Mouse (Mus musculus): ENCODE measurements at regions not wholly inside any gene's neighbourhood (a gene's known extent, or its start where the extent isn't known, plus 50 kb on each side); places are given as distances from the start of the nearest gene placed in this dataset.

GRCm38 (mm10) chr1:76559441-76559840 is 955.4 kb downstream of the Epha4 start:
- WGBS, result 86% methylated on average over 7 of the region's 7 CpGs

GRCm38 (mm10) chr1:76575487-76575886 is 939.4 kb downstream of the Epha4 start:
- TF ChIP-seq POLR2A (IDR thresholded peaks at IDR 0.05; ENCODE audit: low read depth, low read length) (no peak), CTCF (IDR thresholded peaks at IDR 0.05; ENCODE audit: extremely low read depth, insufficient read depth, insufficient read length, insufficient replicate concordance) (no peak)
- Histone ChIP-seq H3K27ac (ENCODE audit: insufficient read depth, low read length) (no peak overlapping the region), H3K36me3 (ENCODE audit: control insufficient read depth, insufficient read depth, low read length) (no peaks in the 10 kb centered on the region), H3K4me1 (ENCODE audit: control insufficient read depth, insufficient read depth, insufficient read length) (no peaks in the 10 kb centered on the region), H3K27me3 (ENCODE audit: control insufficient read depth, insufficient read depth, low read length) (no peaks in the 10 kb centered on the region), H3K4me3 (ENCODE audit: extremely low read depth, insufficient read depth, insufficient read length) (no peak overlapping the region)
- no peak for DNase-seq (ENCODE audit: low read depth in 1 of 2, low spot score in 2 of 2)
- 78% methylated on average over 5 of the region's 5 CpGs for WGBS

More at GRCm38 (mm10) chr1:76559441-76559840, 955.4 kb downstream of the Epha4 start:
- TF ChIP-seq POLR2A (IDR thresholded peaks at IDR 0.05; ENCODE audit: low read depth, low read length), result no peak
- no peak for TF ChIP-seq CTCF (IDR thresholded peaks at IDR 0.05; ENCODE audit: extremely low read depth, insufficient read depth, insufficient read length, insufficient replicate concordance)
- Histone ChIP-seq H3K4me3 (ENCODE audit: extremely low read depth, insufficient read depth, insufficient read length) (no peak overlapping the region), H3K4me1 (ENCODE audit: control insufficient read depth, insufficient read depth, insufficient read length) (no peaks in the 10 kb centered on the region), H3K27ac (ENCODE audit: insufficient read depth, low read length) (no peak overlapping the region), H3K36me3 (ENCODE audit: control insufficient read depth, insufficient read depth, low read length) (no peaks in the 10 kb centered on the region), H3K27me3 (ENCODE audit: control insufficient read depth, insufficient read depth, low read length) (no peaks in the 10 kb centered on the region)
- DNase-seq (ENCODE audit: low read depth in 1 of 2, low spot score in 2 of 2), result no peak

GRCm38 (mm10) chr1:76585921-76586320 is 929.0 kb downstream of the Epha4 start:
- Histone ChIP-seq H3K27me3 (ENCODE audit: control insufficient read depth, insufficient read depth, low read length) (no peaks in the 10 kb centered on the region), H3K4me1 (ENCODE audit: control insufficient read depth, insufficient read depth, insufficient read length) (no peaks in the 10 kb centered on the region), H3K4me3 (ENCODE audit: extremely low read depth, insufficient read depth, insufficient read length) (no peak overlapping the region), H3K27ac (ENCODE audit: insufficient read depth, low read length) (no peak overlapping the region), H3K36me3 (ENCODE audit: control insufficient read depth, insufficient read depth, low read length) (no peaks in the 10 kb centered on the region)
- TF ChIP-seq CTCF (IDR thresholded peaks at IDR 0.05; ENCODE audit: extremely low read depth, insufficient read depth, insufficient read length, insufficient replicate concordance), result no peak
- no peak for TF ChIP-seq POLR2A (IDR thresholded peaks at IDR 0.05; ENCODE audit: low read depth, low read length)
- DNase-seq (ENCODE audit: low read depth in 1 of 2, low spot score in 2 of 2), result no peak
- 94% methylated on average over 2 of the region's 2 CpGs for WGBS

GRCm38 (mm10) chr1:76625831-76626230 is 889.1 kb downstream of the Epha4 start:
- no peaks in the 10 kb centered on the region for H3K27me3 ChIP-seq (ENCODE audit: control insufficient read depth, insufficient read depth, low read length)
- no peak overlapping the region for H3K4me3 ChIP-seq (ENCODE audit: extremely low read depth, insufficient read depth, insufficient read length)
- 96% methylated on average over 3 of the region's 3 CpGs for WGBS
- no peaks in the 10 kb centered on the region for H3K4me1 ChIP-seq (ENCODE audit: control insufficient read depth, insufficient read depth, insufficient read length)
- no peak overlapping the region for H3K27ac ChIP-seq (ENCODE audit: insufficient read depth, low read length)
- TF ChIP-seq CTCF (IDR thresholded peaks at IDR 0.05; ENCODE audit: extremely low read depth, insufficient read depth, insufficient read length, insufficient replicate concordance), result no peak
- TF ChIP-seq POLR2A (IDR thresholded peaks at IDR 0.05; ENCODE audit: low read depth, low read length), result no peak
- no peaks in the 10 kb centered on the region for H3K36me3 ChIP-seq (ENCODE audit: control insufficient read depth, insufficient read depth, low read length)
- no peak for DNase-seq (ENCODE audit: low read depth in 1 of 2, low spot score in 2 of 2)

GRCm38 (mm10) chr1:76629861-76630260 is 885.0 kb downstream of the Epha4 start:
- no peak for DNase-seq (ENCODE audit: low read depth in 1 of 2, low spot score in 2 of 2)
- H3K27me3 ChIP-seq (ENCODE audit: control insufficient read depth, insufficient read depth, low read length), result no peaks in the 10 kb centered on the region

GRCm38 (mm10) chr1:76634071-76634470 is 880.8 kb downstream of the Epha4 start:
- Histone ChIP-seq H3K36me3 (ENCODE audit: control insufficient read depth, insufficient read depth, low read length) (no peaks in the 10 kb centered on the region), H3K4me1 (ENCODE audit: control insufficient read depth, insufficient read depth, insufficient read length) (no peaks in the 10 kb centered on the region), H3K4me3 (ENCODE audit: extremely low read depth, insufficient read depth, insufficient read length) (no peak overlapping the region), H3K27me3 (ENCODE audit: control insufficient read depth, insufficient read depth, low read length) (no peaks in the 10 kb centered on the region), H3K27ac (ENCODE audit: insufficient read depth, low read length) (no peak overlapping the region)
- 85% methylated on average over 1 of the region's 1 CpGs for WGBS
- DNase-seq (ENCODE audit: low read depth in 1 of 2, low spot score in 2 of 2), result no peak
- no peak for TF ChIP-seq POLR2A (IDR thresholded peaks at IDR 0.05; ENCODE audit: low read depth, low read length)
- no peak for TF ChIP-seq CTCF (IDR thresholded peaks at IDR 0.05; ENCODE audit: extremely low read depth, insufficient read depth, insufficient read length, insufficient replicate concordance)

More at GRCm38 (mm10) chr1:76629861-76630260, 885.0 kb downstream of the Epha4 start:
- H3K4me1 ChIP-seq (ENCODE audit: control insufficient read depth, insufficient read depth, insufficient read length), result no peaks in the 10 kb centered on the region
- no peak for TF ChIP-seq CTCF (IDR thresholded peaks at IDR 0.05; ENCODE audit: extremely low read depth, insufficient read depth, insufficient read length, insufficient replicate concordance)
- no peak for TF ChIP-seq POLR2A (IDR thresholded peaks at IDR 0.05; ENCODE audit: low read depth, low read length)
- no peaks in the 10 kb centered on the region for H3K36me3 ChIP-seq (ENCODE audit: control insufficient read depth, insufficient read depth, low read length)
- H3K27ac ChIP-seq (ENCODE audit: insufficient read depth, low read length), result no peak overlapping the region
- H3K4me3 ChIP-seq (ENCODE audit: extremely low read depth, insufficient read depth, insufficient read length), result no peak overlapping the region

GRCm38 (mm10) chr1:76637268-76638009 is 877.4 kb downstream of the Epha4 start:
- WGBS, result 89% methylated on average over 19 of the region's 19 CpGs
- H3K27ac ChIP-seq (ENCODE audit: insufficient read depth, low read length), result no peak overlapping the region
- H3K4me1 ChIP-seq (ENCODE audit: control insufficient read depth, insufficient read depth, insufficient read length), result no peaks in the 10 kb centered on the region
- no peaks in the 10 kb centered on the region for H3K36me3 ChIP-seq (ENCODE audit: control insufficient read depth, insufficient read depth, low read length)
- no peak for TF ChIP-seq CTCF (IDR thresholded peaks at IDR 0.05; ENCODE audit: extremely low read depth, insufficient read depth, insufficient read length, insufficient replicate concordance)
- no peak overlapping the region for H3K4me3 ChIP-seq (ENCODE audit: extremely low read depth, insufficient read depth, insufficient read length)
- DNase-seq (ENCODE audit: low read depth in 1 of 2, low spot score in 2 of 2), result no peak
- no peaks in the 10 kb centered on the region for H3K27me3 ChIP-seq (ENCODE audit: control insufficient read depth, insufficient read depth, low read length)

All from spleen, adult 2 months (tissue).